Mouse (Mus musculus) ZHBTc4 (cell line): ENCODE measurements around the gene Sirt3.

ENCODE experiments used
- DNase-seq: peaks from one replicate; pipeline ENCODE4 v3.0.0-alpha.2; 2011; ENCODE audit warnings: low read depth, low spot score

Sirt3 gene

DNA sequence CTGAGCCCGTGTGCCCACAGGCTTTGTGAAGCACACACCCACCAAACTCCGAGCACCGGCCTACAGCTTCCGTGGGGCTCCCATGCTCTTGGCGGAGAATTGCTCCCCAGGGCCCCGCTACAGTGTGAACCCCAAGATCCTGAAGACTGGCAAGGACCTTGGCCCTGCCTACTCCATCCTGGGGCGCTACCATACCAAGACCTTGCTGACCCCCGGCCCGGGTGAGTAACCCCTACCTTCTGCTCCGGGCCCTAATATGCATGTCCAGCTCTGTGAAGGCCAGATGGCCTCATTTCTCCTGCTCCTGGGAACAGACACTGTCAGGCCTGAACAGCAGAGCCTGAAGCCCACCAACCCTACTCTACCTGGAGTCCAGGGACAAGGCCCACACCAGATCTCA lies 33.5 kb downstream of the Sirt3 start:
- no peak for DNase-seq

DNA sequence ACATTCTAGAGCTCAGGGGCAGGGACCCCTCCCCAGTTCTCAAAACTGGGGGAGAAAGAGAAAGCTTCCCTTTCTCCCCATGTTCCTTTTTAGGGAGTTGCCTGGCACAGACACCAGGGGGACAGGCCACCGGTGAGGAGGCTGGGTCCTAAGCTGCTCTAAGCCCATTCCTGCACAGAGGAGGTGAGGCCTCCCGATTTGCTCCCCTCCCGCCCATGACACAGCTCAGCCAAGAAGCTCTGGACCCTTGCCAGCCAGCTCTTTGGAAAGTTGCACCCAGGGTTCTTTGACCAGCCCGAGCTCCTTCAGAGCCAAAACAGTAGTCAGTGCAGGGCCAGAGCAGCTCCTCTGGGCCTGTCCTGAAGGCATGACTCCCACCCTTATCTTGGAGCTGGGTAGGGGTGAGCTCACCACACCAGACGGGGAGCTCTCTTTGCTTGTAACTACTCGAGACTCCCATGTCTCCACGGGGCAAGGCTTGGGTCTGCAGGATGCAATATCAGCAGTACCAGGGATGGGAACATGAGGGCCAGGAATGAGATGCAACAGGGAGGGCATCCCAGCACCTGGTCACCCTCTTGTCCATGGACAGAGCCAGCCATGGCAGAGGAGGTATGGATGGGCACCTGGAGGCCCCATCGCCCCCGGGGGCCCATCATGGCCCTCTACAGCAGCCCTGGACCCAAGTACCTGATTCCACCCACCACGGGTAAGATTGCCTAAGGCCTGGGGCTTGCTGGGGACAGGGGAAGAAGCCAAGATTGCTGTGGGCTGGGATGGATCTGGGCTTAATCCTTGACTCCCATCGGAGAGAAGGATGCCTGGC lies 34.1 kb downstream of the Sirt3 start, which contains the start of gene Odf3:
Gene Odf3, plus strand, starts transcription at position 51 of the 826 bp plus-strand sequence.
- no peak for DNase-seq

DNA sequence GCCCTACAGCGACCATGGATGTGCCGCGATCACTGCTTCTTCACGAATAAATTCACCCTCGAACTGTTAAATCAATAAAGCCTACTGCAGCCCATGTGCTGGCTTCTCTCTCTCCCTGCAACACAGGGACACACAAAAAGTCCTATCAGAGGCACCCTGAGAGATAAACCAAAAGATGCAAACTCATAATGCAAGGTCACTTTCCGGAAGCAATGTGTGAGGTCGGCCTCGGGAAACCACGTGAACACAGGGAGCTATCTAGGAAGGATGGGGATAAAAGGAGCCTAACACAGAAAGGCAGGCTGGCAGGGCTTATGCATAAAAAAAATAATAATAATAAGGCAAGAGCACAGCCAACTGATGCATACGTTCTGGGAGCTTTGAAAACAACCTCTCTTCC lies 35.4 kb downstream of the Sirt3 start:
- no peak for DNase-seq

DNA sequence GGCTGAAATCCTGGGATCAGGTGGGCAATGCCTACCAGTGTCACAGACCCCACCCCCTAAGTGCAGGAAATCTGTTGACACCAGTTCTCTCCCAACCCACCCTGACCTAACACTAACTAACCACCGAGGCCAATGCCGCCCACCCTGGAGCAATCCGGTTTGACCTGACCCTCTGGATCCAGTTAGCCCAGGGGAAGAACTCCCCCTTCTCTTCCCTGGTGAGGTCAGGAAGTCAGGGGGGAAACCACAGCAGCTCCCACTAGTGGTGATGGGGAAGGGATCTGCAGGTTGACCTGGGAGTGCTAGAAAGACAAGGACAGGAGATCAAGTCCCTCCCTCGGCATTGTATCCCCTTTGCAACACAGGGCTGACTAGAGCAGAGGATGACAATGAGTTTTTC lies 36.4 kb downstream of the Sirt3 start:
- DNase-seq, result peak; percentile 66

GRCm38 (mm10) chr7:140844905-140845665 lies 37.0 kb downstream of the Sirt3 start, which contains the start of gene Scgb1c1:
Gene Scgb1c1, plus strand, starts transcription at chr7:140845547.
- DNase-seq, result peak; percentile 94

GRCm38 (mm10) chr7:140843806-140844205 lies 38.3 kb downstream of the Sirt3 start:
- DNase-seq, result no peak

GRCm38 (mm10) chr7:140840750-140841735 lies 41.1 kb downstream of the Sirt3 start:
- peak; percentile 80 for DNase-seq

DNA sequence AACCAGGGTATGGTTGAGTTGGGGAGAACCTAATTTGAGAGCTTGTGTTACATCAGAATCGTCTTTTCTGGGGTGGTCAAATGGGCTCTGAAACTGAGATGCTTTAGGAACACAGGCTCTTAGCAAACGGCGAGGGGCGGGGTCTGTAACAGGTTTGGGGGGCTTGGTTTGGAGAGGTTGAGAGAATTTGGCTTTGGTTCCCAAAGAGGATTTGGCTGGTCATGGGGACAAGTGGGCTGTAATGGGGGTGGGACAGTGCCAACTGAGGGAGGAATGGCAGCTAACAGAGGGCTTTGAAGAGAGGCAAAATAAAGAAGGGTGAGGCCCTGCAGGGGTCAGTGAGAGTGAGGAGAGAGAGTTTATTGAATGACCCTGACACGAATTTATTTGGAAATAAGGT lies 42.6 kb downstream of the Sirt3 start:
- no peak for DNase-seq

DNA sequence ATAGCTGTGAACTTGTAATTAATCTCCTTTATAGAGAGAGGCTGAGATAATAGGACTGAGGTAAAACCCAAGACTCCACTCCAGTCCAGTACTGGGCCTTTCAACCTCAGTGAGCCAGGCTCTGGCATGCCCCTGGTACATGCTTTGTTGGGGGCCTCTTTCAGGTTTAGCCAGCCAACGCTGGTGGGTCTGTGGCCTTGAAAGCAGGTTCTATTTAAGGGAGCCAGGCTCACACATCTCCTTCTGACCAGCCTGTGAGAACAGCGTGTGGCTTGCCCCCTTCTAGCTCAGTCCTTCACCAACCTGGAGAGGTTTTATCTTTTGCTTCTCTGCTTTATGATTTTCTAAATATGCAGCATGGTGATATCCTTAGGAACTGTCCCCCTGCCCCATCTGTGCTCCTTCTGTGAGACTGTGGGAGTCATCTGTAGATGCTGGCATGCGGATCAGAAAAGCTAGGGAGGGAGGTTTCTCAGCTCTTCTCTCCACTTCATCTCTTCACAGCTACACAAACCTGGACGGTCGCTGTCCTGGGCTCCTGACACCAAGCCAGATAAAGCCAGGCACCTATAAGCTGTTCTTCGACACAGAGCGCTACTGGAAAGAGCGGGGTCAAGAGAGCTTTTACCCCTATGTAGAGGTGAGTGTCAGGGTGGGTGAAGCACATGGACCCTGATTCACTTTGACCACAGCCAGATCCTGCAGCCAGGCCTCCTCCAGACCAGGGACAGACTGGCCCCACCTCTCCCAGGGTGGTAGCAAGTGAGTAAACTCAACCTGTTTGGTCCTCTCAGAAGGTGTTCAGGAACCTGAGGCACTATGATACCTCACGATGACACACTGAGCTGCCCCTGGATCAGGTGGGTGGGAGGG lies 45.6 kb downstream of the Sirt3 start:
- DNase-seq, result no peak

- DNase-seq, result no peak
These were observed 46.4 kb downstream of the Sirt3 start for GRCm38 (mm10) chr7:140835758-140836087.

- peak; percentile 75 for DNase-seq
These were observed 46.9 kb downstream of the Sirt3 start, which contains the start of gene Urah for GRCm38 (mm10) chr7:140834968-140835757. Gene Urah, plus strand, starts transcription at chr7:140835018.

DNA sequence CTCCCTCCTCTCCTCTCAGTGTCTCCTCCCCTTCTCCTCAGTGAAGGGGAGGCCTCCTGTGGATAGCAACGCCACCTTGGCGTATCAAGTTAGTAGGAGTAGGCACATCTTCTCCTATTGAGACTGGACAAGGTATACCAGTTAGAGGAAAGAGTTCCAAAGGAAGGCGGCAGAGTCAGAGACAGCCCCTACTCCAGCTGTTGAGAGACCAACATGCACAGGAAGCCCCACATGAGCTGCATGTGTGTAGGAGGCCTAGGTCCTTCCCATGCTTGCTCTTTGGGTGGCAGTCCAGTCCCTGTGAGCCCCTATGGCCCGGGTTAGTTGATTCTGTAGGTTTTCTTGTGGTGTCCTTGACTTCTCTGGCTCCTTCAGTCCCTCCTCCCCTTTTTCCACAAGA lies 48.8 kb downstream of the Sirt3 start:
- DNase-seq, result no peak

- DNase-seq, result no peak
These were observed 50.7 kb downstream of the Sirt3 start for GRCm38 (mm10) chr7:140831447-140831846.

GRCm38 (mm10) chr7:140828171-140828881 lies 53.8 kb downstream of the Sirt3 start:
- peak; percentile 75 for DNase-seq

- DNase-seq, result no peak
These were observed 59.4 kb downstream of the Sirt3 start for GRCm38 (mm10) chr7:140822731-140823130.

DNA sequence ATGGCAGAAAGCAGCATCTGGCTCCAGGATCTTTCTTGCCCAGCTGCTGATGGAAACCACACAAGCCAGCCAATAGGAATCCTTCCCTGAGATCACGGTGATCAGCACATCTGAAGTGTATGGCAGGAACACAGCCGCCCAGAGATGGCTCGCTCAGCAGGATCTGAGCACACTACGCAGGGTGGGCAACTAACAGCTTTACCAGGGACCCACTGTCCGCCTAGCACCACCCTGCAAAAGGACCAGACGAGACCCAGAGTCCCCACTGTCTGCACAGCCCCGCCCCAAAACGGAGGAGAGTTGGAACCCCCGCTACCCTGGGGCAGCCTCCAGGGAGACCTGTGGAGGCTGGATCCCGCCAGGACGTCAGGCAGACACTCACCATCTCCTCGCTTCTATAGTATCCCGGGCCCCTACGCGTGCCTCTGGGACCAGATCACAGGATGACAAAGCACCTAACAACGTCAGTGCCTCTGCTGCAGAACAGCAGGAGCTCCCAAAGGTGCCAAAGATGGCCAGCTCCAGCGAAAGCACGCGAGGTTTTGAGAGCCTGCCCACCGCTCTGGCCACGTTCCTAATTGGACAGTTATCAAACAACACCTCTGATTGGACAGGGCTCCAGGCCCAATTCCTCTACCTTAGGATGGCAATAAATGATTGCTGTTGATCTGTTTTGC lies 60.3 kb downstream of the Sirt3 start, which contains the start of gene Zfp941:
Gene Zfp941, minus strand, starts transcription at position 526 of the 677 bp plus-strand sequence.
- peak; percentile 94 for DNase-seq

DNA sequence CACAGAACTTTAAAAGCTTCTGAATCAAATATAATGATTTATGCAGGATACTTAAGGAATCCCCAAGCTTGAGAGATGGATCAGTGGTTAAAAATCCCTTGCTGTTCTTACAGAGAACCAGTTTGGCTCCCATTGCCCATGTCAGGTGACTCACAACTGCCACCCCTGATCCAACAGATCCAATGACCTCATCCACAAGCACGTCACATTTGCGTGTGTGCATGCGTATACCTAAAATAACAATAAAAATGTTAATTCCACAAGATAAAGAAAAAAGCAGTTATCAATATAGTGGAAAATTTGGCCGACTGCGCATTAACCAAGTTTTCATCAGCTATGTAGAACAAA lies 60.8 kb downstream of the Sirt3 start:
- no peak for DNase-seq

GRCm38 (mm10) chr7:140820173-140820572 lies 61.9 kb downstream of the Sirt3 start:
- no peak for DNase-seq
